Mouse (Mus musculus): ENCODE data around the gene Scamp5. TPM values are rescaled to one million over a fixed set of nuclear protein-coding genes. Genes with fewer than 3 reads are reported as not detected.

Gene Scamp5
- polyA plus RNA-seq (2017; shearing (Covaris generic)) = not detected

- ATAC-seq = peak; percentile 28
Measured at GRCm38 (mm10) chr9:57467896-57468549, at the start of gene Scamp5. TSS of gene Scamp5 (minus strand) at chr9:57468060.

GRCm38 (mm10) chr9:57517113-57517512, 49.3 kb upstream of the Scamp5 start:
- peak; percentile 45 for ATAC-seq

DNA sequence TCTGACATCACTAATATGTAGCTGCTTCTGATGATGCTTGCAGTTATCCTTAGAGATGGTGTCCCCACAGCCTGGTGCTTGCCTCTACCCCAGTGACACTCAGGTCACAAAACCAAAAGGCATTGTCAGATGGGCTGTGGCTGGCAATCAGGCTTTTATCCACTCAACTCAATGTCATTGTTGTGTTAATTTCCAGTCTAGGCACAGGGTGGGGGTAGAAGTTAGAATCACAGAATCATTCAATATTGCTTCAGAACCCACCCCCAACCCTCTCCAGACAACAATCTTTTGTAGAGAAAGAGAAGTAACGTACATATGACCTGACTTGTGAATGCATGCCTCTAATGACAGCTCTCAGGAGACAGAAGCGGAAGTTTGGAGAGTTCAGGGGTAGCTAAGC, 42.7 kb upstream of the Scamp5 start:
- ATAC-seq = no peak

GRCm38 (mm10) chr9:57505700-57506099, 37.8 kb upstream of the Scamp5 start:
- ATAC-seq = no peak

DNA sequence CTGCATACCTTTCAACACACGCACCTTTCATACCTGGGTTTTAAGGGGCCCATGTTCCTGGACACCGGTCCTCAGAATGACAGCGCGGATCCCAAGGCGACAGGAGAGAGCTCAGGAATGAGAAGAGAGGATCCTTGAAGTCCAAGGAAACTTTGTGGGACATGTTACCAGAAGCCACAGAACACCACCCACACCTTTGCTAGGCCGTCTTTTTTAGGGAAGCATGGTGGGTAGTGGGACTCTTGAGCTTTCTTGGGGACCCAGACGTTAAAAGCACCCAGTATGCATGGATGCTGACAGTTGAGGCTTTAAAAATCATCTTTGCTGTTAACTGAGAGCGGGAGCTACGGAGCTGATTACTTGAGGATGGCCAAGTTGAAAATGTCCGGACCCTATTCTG, 37.0 kb upstream of the Scamp5 start:
- ATAC-seq = no peak

GRCm38 (mm10) chr9:57504381-57504700, 36.5 kb upstream of the Scamp5 start:
- ATAC-seq = no peak

- no peak for ATAC-seq
Measured at GRCm38 (mm10) chr9:57503622-57504380, 35.9 kb upstream of the Scamp5 start, which contains the start of gene Rpp25. TSS of gene Rpp25 (plus strand) at chr9:57504026.

DNA sequence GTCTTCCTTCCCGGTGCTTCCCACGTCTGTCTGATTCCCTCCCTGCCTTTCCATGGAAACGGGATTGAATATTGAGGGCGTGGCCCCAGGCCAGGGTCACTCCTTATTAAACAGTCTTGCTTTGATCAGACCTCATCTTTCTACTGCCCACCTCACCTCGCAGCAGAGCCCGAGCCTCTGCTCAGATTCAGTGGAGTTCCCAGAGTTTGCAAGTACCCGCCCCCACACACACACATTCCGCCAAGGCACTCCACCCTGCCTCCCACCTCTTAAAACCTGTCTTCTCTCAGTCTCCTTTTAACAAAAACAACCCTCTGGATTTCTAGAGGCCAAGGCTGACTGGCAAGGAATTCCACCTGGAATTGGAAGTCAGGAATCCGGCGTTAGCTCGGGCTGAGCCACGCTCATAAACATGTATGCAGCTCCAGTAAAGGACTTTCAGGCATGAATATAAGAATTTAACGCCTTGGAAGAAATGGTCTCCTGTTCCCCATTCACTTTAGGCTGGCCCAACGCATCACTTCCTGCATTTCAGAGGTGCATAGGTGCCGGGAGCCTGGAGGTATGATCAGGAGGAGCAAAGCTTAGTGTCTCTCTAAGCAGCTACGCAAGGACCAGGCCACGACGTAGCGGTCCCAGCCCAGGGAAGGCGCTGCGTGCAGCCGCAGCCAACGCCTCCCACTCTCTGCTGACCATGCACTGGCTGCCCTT, 35.2 kb upstream of the Scamp5 start:
- no peak for ATAC-seq

- no peak for ATAC-seq
Measured at GRCm38 (mm10) chr9:57501861-57502260, 34.0 kb upstream of the Scamp5 start.

GRCm38 (mm10) chr9:57501452-57501851, 33.6 kb upstream of the Scamp5 start:
- no peak for ATAC-seq

DNA sequence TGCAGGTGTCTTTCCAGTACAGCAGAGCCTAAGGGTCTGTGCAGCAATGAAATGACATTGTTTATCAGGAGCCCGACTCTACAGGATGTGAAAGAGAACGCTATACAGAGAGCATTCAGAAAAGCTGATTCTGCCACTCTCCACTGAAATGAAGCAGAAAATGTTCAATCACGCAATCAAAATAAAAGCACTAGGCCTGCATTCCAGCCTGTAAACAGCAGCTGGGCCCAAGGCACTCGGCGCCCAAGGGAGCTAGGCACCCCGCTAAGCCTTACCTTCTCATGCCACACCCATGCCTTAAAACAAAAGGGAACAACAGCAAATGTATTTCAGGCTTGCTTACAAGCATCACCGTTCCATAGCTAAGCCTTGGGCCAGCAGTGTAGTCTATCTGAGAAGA, 30.7 kb upstream of the Scamp5 start:
- no peak for ATAC-seq

GRCm38 (mm10) chr9:57497236-57497635, 29.4 kb upstream of the Scamp5 start:
- no peak for ATAC-seq

DNA sequence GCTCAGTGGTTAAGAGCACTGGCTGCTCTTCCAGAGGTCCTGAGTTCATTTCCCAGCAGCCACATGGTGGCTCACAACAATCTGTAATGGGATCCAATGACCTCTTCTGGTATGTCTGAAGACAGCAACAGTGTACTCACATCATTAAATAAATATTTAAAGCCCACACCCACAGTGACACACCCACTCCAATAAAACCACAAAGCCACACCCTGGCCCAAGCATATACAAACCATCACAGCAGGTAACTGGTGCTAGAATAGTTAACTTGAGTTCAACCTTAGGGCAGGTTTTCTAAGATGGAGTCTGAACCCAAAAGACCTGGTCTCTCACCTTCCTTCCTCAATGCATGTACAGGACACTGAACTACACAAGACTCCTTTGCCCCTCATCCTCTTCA, 27.1 kb upstream of the Scamp5 start:
- ATAC-seq = no peak

- no peak for ATAC-seq
Measured at GRCm38 (mm10) chr9:57493532-57493931, 25.7 kb upstream of the Scamp5 start.

DNA sequence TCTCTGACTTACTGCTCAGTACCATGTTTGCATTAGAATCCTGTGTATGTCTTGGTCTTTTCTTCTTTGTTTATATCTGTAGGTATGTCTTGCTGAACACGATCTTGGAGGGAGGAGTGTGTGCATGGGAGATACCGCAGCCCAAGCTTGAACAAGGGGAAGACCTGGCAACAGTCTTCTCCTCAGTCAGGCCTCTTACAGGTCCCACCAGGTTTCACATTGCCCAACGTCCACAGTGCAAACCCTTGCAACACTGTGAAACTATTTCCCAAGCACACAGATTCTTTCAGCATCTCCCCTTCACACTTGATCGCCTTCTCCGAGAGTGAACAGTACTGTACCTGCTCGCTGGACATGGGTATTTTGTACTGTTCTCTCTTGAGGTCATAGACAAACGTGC, 19.9 kb upstream of the Scamp5 start:
- ATAC-seq = no peak

- ATAC-seq = no peak
Measured at GRCm38 (mm10) chr9:57485774-57486173, 17.9 kb upstream of the Scamp5 start.

- no peak for ATAC-seq
Measured at GRCm38 (mm10) chr9:57468914-57469313, 1.1 kb upstream of the Scamp5 start.

- ATAC-seq = no peak
Measured at GRCm38 (mm10) chr9:57467271-57467771, 539 bp downstream of the Scamp5 start.

DNA sequence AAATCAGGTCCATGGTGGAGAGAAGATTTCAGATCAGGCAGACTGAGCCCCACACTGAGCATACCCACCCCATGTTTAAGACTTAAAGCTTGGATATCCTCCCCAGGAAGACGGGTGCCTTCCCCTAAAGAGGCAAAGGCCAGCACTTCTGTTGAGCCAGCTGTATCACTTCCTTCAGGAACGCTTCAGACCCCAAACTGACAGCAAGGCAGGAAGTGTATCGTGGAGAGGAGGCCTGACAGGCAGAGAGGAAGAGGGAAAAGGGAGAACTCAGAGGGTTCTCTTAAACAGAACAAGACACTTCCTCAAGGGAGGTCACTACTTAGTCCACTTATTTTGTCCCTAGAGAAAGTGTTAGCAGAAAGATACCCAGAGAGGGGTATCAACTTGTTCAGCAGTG, 1.8 kb downstream of the Scamp5 start:
- ATAC-seq = no peak

DNA sequence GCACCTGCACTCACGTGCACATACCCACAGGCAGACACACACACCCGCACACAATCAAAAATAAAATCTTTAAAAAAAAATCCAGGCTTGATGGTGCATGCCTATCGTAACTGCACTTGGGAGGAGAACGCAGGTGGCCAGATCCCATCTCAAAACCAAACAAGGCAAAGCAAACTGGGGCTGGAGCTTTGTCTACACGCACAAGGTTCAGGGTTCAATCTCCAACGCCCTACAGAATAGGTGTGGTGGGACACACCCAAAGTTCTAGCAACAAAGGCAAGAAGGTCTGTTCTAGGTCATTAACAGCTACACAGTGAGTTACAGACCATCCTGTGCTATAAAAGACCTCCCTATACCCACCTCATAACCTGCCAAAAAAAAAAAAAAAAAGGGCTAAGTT, 5.0 kb downstream of the Scamp5 start:
- ATAC-seq = no peak

DNA sequence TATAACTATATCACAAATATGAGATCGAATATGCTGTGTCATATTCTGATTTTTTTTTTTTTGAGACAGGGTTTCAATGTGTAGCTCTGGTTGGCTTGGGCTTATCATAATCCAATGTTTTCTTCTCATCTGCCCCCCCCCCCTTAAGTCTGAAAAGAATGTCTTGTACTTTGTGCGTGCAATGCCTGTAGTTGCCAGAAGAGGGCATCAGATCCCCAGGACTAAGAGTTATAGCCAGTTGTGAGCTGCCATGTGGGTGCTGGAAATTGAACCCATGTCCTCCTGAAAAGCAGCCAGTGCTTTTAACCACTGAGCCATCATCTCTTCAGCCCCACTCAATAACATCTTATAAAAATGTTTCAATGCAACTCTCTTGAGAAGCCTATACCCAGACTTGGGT, 8.2 kb downstream of the Scamp5 start:
- no peak for ATAC-seq

DNA sequence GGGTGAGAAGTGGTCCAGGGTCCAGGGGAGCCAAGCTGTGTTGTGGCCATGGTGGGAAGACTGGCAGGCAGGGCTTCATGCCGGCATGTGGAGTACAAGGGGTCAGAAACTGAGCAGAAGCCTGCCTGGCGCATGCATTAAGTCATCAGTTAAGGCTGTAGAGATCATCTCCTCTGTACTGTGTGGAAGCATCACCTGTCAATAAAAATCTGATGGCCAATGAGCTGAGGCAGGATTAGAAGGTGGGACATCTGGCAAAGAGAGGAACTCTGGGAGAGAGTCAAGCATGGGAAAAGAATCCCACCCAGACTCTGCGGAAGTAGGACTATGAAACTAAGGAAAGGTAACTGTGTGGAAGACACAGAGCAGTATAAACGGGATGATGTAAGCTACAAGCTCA, 14.3 kb downstream of the Scamp5 start:
- ATAC-seq = no peak

- ATAC-seq = no peak
Measured at GRCm38 (mm10) chr9:57452624-57453462, 15.0 kb downstream of the Scamp5 start.

Measured in inflammation-experienced regulatory T-cells, adult 6 months (primary cell).